7 mouse cellular contexts compared by ENCODE assay signal in genomic region chr9:75037451-75038356, GRCm38 (mm10). TPM values are rescaled to one million over a fixed set of nuclear protein-coding genes. Genes with fewer than 3 reads are reported as not detected.
DNase-seq lines count a peak whose midpoint lies in the region; ATAC-seq lines count a peak whose summit lies in the region.

TSS of gene Arpp19 (plus strand) at chr9:75037614.

- no peaks in the 10 kb centered on the region for H3K27me3 ChIP-seq in embryonic facial prominence, embryonic 10.5 days (replicated peaks; ENCODE audit: low read depth, poor library complexity, severe bottlenecking)
- H3K27me3 ChIP-seq in limb, embryonic 10.5 days (ENCODE audit: low read depth, poor library complexity, severe bottlenecking) = no peaks in the 10 kb centered on the region
- H3K27me3 ChIP-seq in midbrain, embryonic 13.5 days = no peaks in the 10 kb centered on the region

- no peaks in the 10 kb centered on the region for H3K9me3 ChIP-seq in embryonic facial prominence, embryonic 10.5 days
- no peaks in the 10 kb centered on the region for H3K9me3 ChIP-seq in limb, embryonic 10.5 days (replicated peaks)
- H3K9me3 ChIP-seq in midbrain, embryonic 13.5 days = no peaks in the 10 kb centered on the region

- H3K4me3 ChIP-seq in embryonic facial prominence, embryonic 10.5 days = peak within 1 kb of the TSS; percentile 99
- H3K4me3 ChIP-seq in limb, embryonic 10.5 days = peak within 1 kb of the TSS; percentile 97
- peak within 1 kb of the TSS; percentile 97 for H3K4me3 ChIP-seq in midbrain, embryonic 13.5 days (replicated peaks)

- H3K4me1 ChIP-seq in embryonic facial prominence, embryonic 10.5 days = peaks cover 18% of the 10 kb centered on the region
- peaks cover 21% of the 10 kb centered on the region for H3K4me1 ChIP-seq in limb, embryonic 10.5 days
- H3K4me1 ChIP-seq in midbrain, embryonic 13.5 days (replicated peaks) = peaks cover 22% of the 10 kb centered on the region

- ATAC-seq in granulocyte monocyte progenitor cell, adult 5-6 weeks (replicated peaks; ENCODE audit: poor library complexity, severe bottlenecking) = peak; percentile 98
- peak; percentile 98 for ATAC-seq in midbrain, embryonic 13.5 days

- peak within 1 kb of the TSS; percentile 83 for H3K4me2 ChIP-seq in midbrain, embryonic 13.5 days (replicated peaks)

- H3K9ac ChIP-seq in midbrain, embryonic 13.5 days (replicated peaks) = peak within 1 kb of the TSS; percentile 94

- peak within 1 kb of the TSS; percentile 95 for H3K27ac ChIP-seq in embryonic facial prominence, embryonic 10.5 days (replicated peaks)
- peak within 1 kb of the TSS; percentile 95 for H3K27ac ChIP-seq in limb, embryonic 10.5 days
- peak within 1 kb of the TSS; percentile 67 for H3K27ac ChIP-seq in midbrain, embryonic 13.5 days

- peak; percentile 89 for DNase-seq in adrenal gland, postnatal 10 days
- peak; percentile 91 for DNase-seq in embryonic facial prominence, embryonic 10.5 days (ENCODE audit: low spot score)
- DNase-seq in kidney, adult 11 months = peak; percentile 87
- peak; percentile 89 for DNase-seq in limb, embryonic 10.5 days (ENCODE audit: low spot score)
- peak; percentile 67 for DNase-seq in spleen, adult 12 weeks (ENCODE audit: low spot score)

- under 1% methylated on average over 73 of the region's 73 CpGs for WGBS in embryonic facial prominence, embryonic 10.5 days
- WGBS in limb, embryonic 10.5 days = under 1% methylated on average over 73 of the region's 73 CpGs
- WGBS in midbrain, embryonic 13.5 days = under 1% methylated on average over 73 of the region's 73 CpGs

- peaks cover 19% of the 10 kb centered on the region for H3K36me3 ChIP-seq in embryonic facial prominence, embryonic 10.5 days (replicated peaks)
- peaks cover 12% of the 10 kb centered on the region for H3K36me3 ChIP-seq in limb, embryonic 10.5 days
- H3K36me3 ChIP-seq in midbrain, embryonic 13.5 days = no peaks in the 10 kb centered on the region

RNA-seq across cellular contexts. Expression of gene Arpp19, which starts in this region (rescaled TPM):
- 100 to 1,000 TPM; 232 to 259 TPM for total RNA-seq in adrenal gland, postnatal 10 days (2021)
- 365 and 391 TPM in 2 replicates for polyA plus RNA-seq in embryonic facial prominence, embryonic 10.5 days (2016; fragmentation: Nextera tagmentation; extraction: Ambion mirVana)
- 173 and 243 TPM in 2 replicates for total RNA-seq in granulocyte monocyte progenitor cell, adult 5-6 weeks (2014; fragmentation: Nextera tagmentation)
- 122 and 177 TPM in 2 replicates for total RNA-seq in granulocyte monocyte progenitor cell, adult 5-6 weeks (2017)
- 364 and 386 TPM in 2 replicates for polyA plus RNA-seq in limb, embryonic 10.5 days (2016; fragmentation: Nextera tagmentation; extraction: Ambion mirVana)
- polyA plus RNA-seq in midbrain, embryonic 13.5 days (2015; fragmentation: Nextera tagmentation; extraction: Ambion mirVana) = 236 and 245 TPM in 2 replicates

Comparison
In these comparisons a context has a peak if more than half of its experiments do, and no peak if none do; other contexts are left out.
1. Peak in every context shown above with its lines: DNase-seq, ATAC-seq, H3K4me3 ChIP-seq and H3K27ac ChIP-seq.